Mouse (Mus musculus): ENCODE measurements around the gene Atp8a2. TPM values are rescaled to one million over a fixed set of nuclear protein-coding genes. Genes with fewer than 3 reads are reported as not detected.

Atp8a2 gene
- polyA plus RNA-seq, 1 experiment, result 24.7 TPM

- Histone ChIP-seq H3K4me3 (replicated peaks; ENCODE audit: insufficient read depth, low read depth, low read length) (no peak overlapping the region), H3K27ac (ENCODE audit: insufficient read depth, low read length) (no peak overlapping the region), H3K4me1 (ENCODE audit: control insufficient read depth, insufficient read depth, low read length) (no peaks in the 10 kb centered on the region), H3K27me3 (ENCODE audit: control insufficient read depth, insufficient read depth, low read length) (no peaks in the 10 kb centered on the region)
- WGBS, result 13% methylated on average over 5 of the region's 5 CpGs
- peak; percentile 40 to 64 for DNase-seq
- TF ChIP-seq POLR2A (IDR thresholded peaks at IDR 0.05; ENCODE audit: borderline replicate concordance, insufficient read depth, low read length), result no peak
- peak; percentile 72 for TF ChIP-seq CTCF (IDR thresholded peaks at IDR 0.05; ENCODE audit: borderline replicate concordance, insufficient read depth, low read depth, low read length)
Measured at GRCm38 (mm10) chr14:59605671-59606353, 591.2 kb downstream of the Atp8a2 start.

- TF ChIP-seq CTCF (IDR thresholded peaks at IDR 0.05; ENCODE audit: borderline replicate concordance, insufficient read depth, low read depth, low read length), result no peak; the same call in 1 of the 2 replicates
- no peak for TF ChIP-seq POLR2A (IDR thresholded peaks at IDR 0.05; ENCODE audit: borderline replicate concordance, insufficient read depth, low read length)
- Histone ChIP-seq H3K4me3 (replicated peaks; ENCODE audit: insufficient read depth, low read depth, low read length) (no peak overlapping the region), H3K27me3 (ENCODE audit: control insufficient read depth, insufficient read depth, low read length) (no peaks in the 10 kb centered on the region), H3K27ac (ENCODE audit: insufficient read depth, low read length) (no peak overlapping the region), H3K4me1 (ENCODE audit: control insufficient read depth, insufficient read depth, low read length) (no peaks in the 10 kb centered on the region)
- peak in 1 of 2 experiments; percentile 19 for DNase-seq
- 55% methylated on average over 5 of the region's 5 CpGs for WGBS
Measured at GRCm38 (mm10) chr14:59604002-59604645, 592.9 kb downstream of the Atp8a2 start.

- Histone ChIP-seq H3K27ac (ENCODE audit: insufficient read depth, low read length) (0 out of 2 replicates have a peak overlapping the region, but pooled peaks have one; percentile 22), H3K4me1 (ENCODE audit: control insufficient read depth, insufficient read depth, low read length) (no peaks in the 10 kb centered on the region), H3K4me3 (replicated peaks; ENCODE audit: insufficient read depth, low read depth, low read length) (peak overlapping the region; percentile 86), H3K27me3 (ENCODE audit: control insufficient read depth, insufficient read depth, low read length) (no peaks in the 10 kb centered on the region)
- DNase-seq, result no peak
- TF ChIP-seq CTCF (IDR thresholded peaks at IDR 0.05; ENCODE audit: borderline replicate concordance, insufficient read depth, low read depth, low read length) (no peak), POLR2A (IDR thresholded peaks at IDR 0.05; ENCODE audit: borderline replicate concordance, insufficient read depth, low read length) (no peak)
- 2% methylated on average over 8 of the region's 8 CpGs for WGBS
Measured at GRCm38 (mm10) chr14:59598260-59598627, 598.7 kb downstream of the Atp8a2 start.

- no peaks in the 10 kb centered on the region for H3K27me3 ChIP-seq (ENCODE audit: control insufficient read depth, insufficient read depth, low read length)
- H3K4me1 ChIP-seq (ENCODE audit: control insufficient read depth, insufficient read depth, low read length), result no peaks in the 10 kb centered on the region
- peak within 1 kb of the TSS; percentile 71 for H3K27ac ChIP-seq (ENCODE audit: insufficient read depth, low read length)
- DNase-seq, result peak; percentile 95 to 99
- H3K4me3 ChIP-seq (replicated peaks; ENCODE audit: insufficient read depth, low read depth, low read length), result peak within 1 kb of the TSS; percentile 86
- peak; percentile 96 for TF ChIP-seq POLR2A (IDR thresholded peaks at IDR 0.05; ENCODE audit: borderline replicate concordance, insufficient read depth, low read length)
- no peak for TF ChIP-seq CTCF (IDR thresholded peaks at IDR 0.05; ENCODE audit: borderline replicate concordance, insufficient read depth, low read depth, low read length)
- under 1% methylated on average over 47 of the region's 48 CpGs for WGBS
Measured at GRCm38 (mm10) chr14:59597398-59598259, 599.4 kb downstream of the Atp8a2 start, which contains the start of gene Cdadc1. TSS of gene Cdadc1 (minus strand) at chr14:59597959.

- Histone ChIP-seq H3K4me3 (replicated peaks; ENCODE audit: insufficient read depth, low read depth, low read length) (no peak overlapping the region), H3K4me1 (ENCODE audit: control insufficient read depth, insufficient read depth, low read length) (no peaks in the 10 kb centered on the region), H3K27me3 (ENCODE audit: control insufficient read depth, insufficient read depth, low read length) (no peaks in the 10 kb centered on the region), H3K27ac (ENCODE audit: insufficient read depth, low read length) (no peak overlapping the region)
- no peak for DNase-seq
- 91% methylated on average over 3 of the region's 3 CpGs for WGBS
- TF ChIP-seq POLR2A (IDR thresholded peaks at IDR 0.05; ENCODE audit: borderline replicate concordance, insufficient read depth, low read length) (no peak), CTCF (IDR thresholded peaks at IDR 0.05; ENCODE audit: borderline replicate concordance, insufficient read depth, low read depth, low read length) (no peak)
Measured at GRCm38 (mm10) chr14:59594988-59595387, 602.0 kb downstream of the Atp8a2 start.

GRCm38 (mm10) chr14:59592593-59592992, 604.4 kb downstream of the Atp8a2 start:
- Histone ChIP-seq H3K4me3 (replicated peaks; ENCODE audit: insufficient read depth, low read depth, low read length) (no peak overlapping the region), H3K27me3 (ENCODE audit: control insufficient read depth, insufficient read depth, low read length) (no peaks in the 10 kb centered on the region), H3K4me1 (ENCODE audit: control insufficient read depth, insufficient read depth, low read length) (no peaks in the 10 kb centered on the region), H3K27ac (ENCODE audit: insufficient read depth, low read length) (no peak overlapping the region)
- 95% methylated on average over 3 of the region's 3 CpGs for WGBS
- TF ChIP-seq POLR2A (IDR thresholded peaks at IDR 0.05; ENCODE audit: borderline replicate concordance, insufficient read depth, low read length), result no peak
- TF ChIP-seq CTCF (IDR thresholded peaks at IDR 0.05; ENCODE audit: borderline replicate concordance, insufficient read depth, low read depth, low read length), result no peak
- DNase-seq, result no peak

- no peak overlapping the region for H3K27ac ChIP-seq (ENCODE audit: insufficient read depth, low read length)
- H3K27me3 ChIP-seq (ENCODE audit: control insufficient read depth, insufficient read depth, low read length), result no peaks in the 10 kb centered on the region
- no peaks in the 10 kb centered on the region for H3K4me1 ChIP-seq (ENCODE audit: control insufficient read depth, insufficient read depth, low read length)
- no peak for DNase-seq
- 75% methylated on average over 8 of the region's 8 CpGs for WGBS
- TF ChIP-seq POLR2A (IDR thresholded peaks at IDR 0.05; ENCODE audit: borderline replicate concordance, insufficient read depth, low read length) (no peak), CTCF (IDR thresholded peaks at IDR 0.05; ENCODE audit: borderline replicate concordance, insufficient read depth, low read depth, low read length) (no peak)
- no peak overlapping the region for H3K4me3 ChIP-seq (replicated peaks; ENCODE audit: insufficient read depth, low read depth, low read length)
Measured at GRCm38 (mm10) chr14:59591901-59592300, 605.1 kb downstream of the Atp8a2 start.

All from cerebellum, adult 2 months (tissue).